In the genomic region with DNA sequence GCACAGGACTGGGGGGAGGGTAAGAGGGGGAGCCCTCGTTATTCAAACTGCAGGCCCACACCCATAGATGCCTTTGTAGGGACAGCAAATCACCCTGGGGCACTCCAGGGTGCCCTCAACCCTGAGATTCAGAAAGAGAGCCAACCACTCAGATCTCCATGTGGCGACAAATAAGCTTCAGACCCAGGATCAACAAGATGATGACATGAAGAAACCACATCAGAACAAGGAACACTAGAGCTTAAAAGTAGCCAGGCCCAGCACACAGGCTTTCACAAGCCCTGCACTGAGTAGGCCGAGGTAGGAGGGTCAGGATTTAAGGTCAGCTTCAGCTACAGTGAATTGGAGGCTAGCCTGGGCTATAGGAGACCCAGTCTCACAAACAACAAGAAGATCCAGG, we compare ENCODE assay signal across 7 mouse cellular contexts. TPM values are rescaled to one million over a fixed set of nuclear protein-coding genes. Genes with fewer than 3 reads are reported as not detected.
A peak's percentile ranks its signal among the peaks of the same experiment; 100 is the strongest.
DNase-seq lines count a peak whose midpoint lies in the region; ATAC-seq and TF ChIP-seq lines count a peak whose summit lies in the region.

No protein-coding gene starts in this region.

- 37% methylated on average over 3 of the region's 3 CpGs for WGBS in lung, embryonic 16.5 days
- 52% methylated on average over 3 of the region's 3 CpGs for WGBS in forebrain, embryonic 15.5 days
- 60% methylated on average over 3 of the region's 3 CpGs for WGBS in liver, embryonic 16.5 days (ENCODE audit: insufficient replicate concordance)
- WGBS in stomach, postnatal 0 days: 44% methylated on average over 3 of the region's 3 CpGs

- H3K4me2 ChIP-seq in lung, embryonic 16.5 days (ENCODE audit: low read depth, low read length): no peak overlapping the region
- no peak overlapping the region for H3K4me2 ChIP-seq in forebrain, embryonic 15.5 days (replicated peaks)
- no peak overlapping the region for H3K4me2 ChIP-seq in liver, embryonic 16.5 days (ENCODE audit: low read depth, low read length)
- no peak overlapping the region for H3K4me2 ChIP-seq in stomach, postnatal 0 days (replicated peaks; ENCODE audit: low read depth)

- no peak overlapping the region for H3K4me3 ChIP-seq in lung, embryonic 16.5 days (ENCODE audit: low read length)
- H3K4me3 ChIP-seq in forebrain, embryonic 15.5 days: no peak overlapping the region
- no peak overlapping the region for H3K4me3 ChIP-seq in liver, embryonic 16.5 days (ENCODE audit: low read depth, low read length)
- no peak overlapping the region for H3K4me3 ChIP-seq in stomach, postnatal 0 days (ENCODE audit: low read depth, low read length)

- peaks cover 16% of the 10 kb centered on the region for H3K36me3 ChIP-seq in lung, embryonic 16.5 days (ENCODE audit: control insufficient read depth, insufficient read depth, low read length)
- H3K36me3 ChIP-seq in forebrain, embryonic 15.5 days: peaks cover 8% of the 10 kb centered on the region; the same call in 1 of the 2 replicates
- H3K36me3 ChIP-seq in liver, embryonic 16.5 days (ENCODE audit: control insufficient read depth, insufficient read depth): no peaks in the 10 kb centered on the region
- peaks cover 6% of the 10 kb centered on the region; the same call in 1 of the 2 replicates for H3K36me3 ChIP-seq in stomach, postnatal 0 days (ENCODE audit: control insufficient read depth, insufficient read depth, low read length)

- no peaks in the 10 kb centered on the region for H3K9me3 ChIP-seq in lung, embryonic 16.5 days (ENCODE audit: control insufficient read depth, low read length)
- H3K9me3 ChIP-seq in forebrain, embryonic 15.5 days: no peaks in the 10 kb centered on the region
- no peaks in the 10 kb centered on the region for H3K9me3 ChIP-seq in liver, embryonic 16.5 days (replicated peaks; ENCODE audit: control insufficient read depth, low read length)
- no peaks in the 10 kb centered on the region for H3K9me3 ChIP-seq in stomach, postnatal 0 days (ENCODE audit: control insufficient read depth, low read length)

- H3K27ac ChIP-seq in lung, embryonic 16.5 days (ENCODE audit: low read length): peak overlapping the region; percentile 81; the same call in 1 of the 2 replicates
- peak overlapping the region; percentile 70; the same call in 1 of the 2 replicates for H3K27ac ChIP-seq in forebrain, embryonic 15.5 days (replicated peaks)
- peak overlapping the region; percentile 35 for H3K27ac ChIP-seq in liver, embryonic 16.5 days (ENCODE audit: low read length)
- peak overlapping the region; percentile 20; the same call in 1 of the 2 replicates for H3K27ac ChIP-seq in stomach, postnatal 0 days (replicated peaks)

- no peak overlapping the region for H3K9ac ChIP-seq in lung, embryonic 16.5 days (ENCODE audit: low read length)
- no peak overlapping the region for H3K9ac ChIP-seq in forebrain, embryonic 15.5 days (replicated peaks)
- H3K9ac ChIP-seq in liver, embryonic 16.5 days (ENCODE audit: low read depth, low read length): no peak overlapping the region
- no peak overlapping the region for H3K9ac ChIP-seq in stomach, postnatal 0 days (ENCODE audit: low read length)

- no peak for DNase-seq in lung, adult 18-20 months
- DNase-seq in stomach, postnatal 0 days (ENCODE audit: low spot score): no peak
- no peak for DNase-seq in cerebellum, adult 18-20 months
- DNase-seq in right cerebral cortex, postnatal 25 days: no peak

- peaks cover 41% of the 10 kb centered on the region for H3K4me1 ChIP-seq in lung, embryonic 16.5 days (replicated peaks; ENCODE audit: control insufficient read depth, insufficient read depth, low read length)
- H3K4me1 ChIP-seq in forebrain, embryonic 15.5 days: peaks cover 25% of the 10 kb centered on the region
- peaks cover 33% of the 10 kb centered on the region for H3K4me1 ChIP-seq in liver, embryonic 16.5 days (ENCODE audit: control insufficient read depth, low read depth, low read length)
- peaks cover 8% of the 10 kb centered on the region; the same call in 1 of the 2 replicates for H3K4me1 ChIP-seq in stomach, postnatal 0 days (replicated peaks; ENCODE audit: control insufficient read depth, insufficient read depth)

- ATAC-seq in lung, embryonic 16.5 days (ENCODE audit: low read depth): peak; percentile 29
- peak; percentile 33; the same call in 1 of the 2 replicates for ATAC-seq in forebrain, embryonic 15.5 days (replicated peaks)
- ATAC-seq in liver, embryonic 16.5 days (ENCODE audit: low read depth): no peak; the same call in 1 of the 2 replicates
- ATAC-seq in stomach, postnatal 0 days (ENCODE audit: low FRiP score, low TSS enrichment): no peak

- no peaks in the 10 kb centered on the region for H3K27me3 ChIP-seq in lung, embryonic 16.5 days (ENCODE audit: control insufficient read depth, insufficient read depth, low read depth, low read length)
- H3K27me3 ChIP-seq in forebrain, embryonic 15.5 days: no peaks in the 10 kb centered on the region
- no peaks in the 10 kb centered on the region for H3K27me3 ChIP-seq in liver, embryonic 16.5 days (ENCODE audit: control insufficient read depth, insufficient read depth, low read depth, low read length)
- H3K27me3 ChIP-seq in stomach, postnatal 0 days (ENCODE audit: control insufficient read depth, insufficient read depth, low read length): no peaks in the 10 kb centered on the region

- TF ChIP-seq EP300 in stomach, postnatal 0 days (optimal IDR thresholded peaks at IDR 0.05): no peak

- no peak for TF ChIP-seq CTCF in stomach, postnatal 0 days (IDR thresholded peaks at IDR 0.05; ENCODE audit: low read depth)

RNA-seq across cellular contexts. Expression of a gene that starts 11.3 kb away (rescaled TPM):
- 43.6 and 46.7 TPM in 2 replicates for polyA plus RNA-seq in lung, embryonic 16.5 days (2015; fragmentation: Nextera tagmentation; extraction: Ambion mirVana)
- 63.6 and 70.2 TPM in 2 replicates for polyA plus RNA-seq in forebrain, embryonic 15.5 days (2015; fragmentation: Nextera tagmentation; extraction: Ambion mirVana)
- 18.9 and 20.5 TPM in 2 replicates for polyA plus RNA-seq in liver, embryonic 16.5 days (2015; fragmentation: Nextera tagmentation; extraction: Ambion mirVana)
- 23.3 and 25.2 TPM in 2 replicates for polyA plus RNA-seq in stomach, postnatal 0 days (2015; fragmentation: Nextera tagmentation; extraction: Ambion mirVana)

RNA-seq across cellular contexts. Expression of a gene that starts 16.7 kb away (rescaled TPM):
- 0.45 and 0.60 TPM in 2 replicates for polyA plus RNA-seq in lung, embryonic 16.5 days (2015; fragmentation: Nextera tagmentation; extraction: Ambion mirVana)
- not detected in 2 replicates for polyA plus RNA-seq in forebrain, embryonic 15.5 days (2015; fragmentation: Nextera tagmentation; extraction: Ambion mirVana)
- polyA plus RNA-seq in liver, embryonic 16.5 days (2015; fragmentation: Nextera tagmentation; extraction: Ambion mirVana): 2.7 and 3.1 TPM in 2 replicates
- polyA plus RNA-seq in stomach, postnatal 0 days (2015; fragmentation: Nextera tagmentation; extraction: Ambion mirVana): 0.30 and 0.33 TPM in 2 replicates

RNA-seq across cellular contexts. Expression of a gene that starts 24.1 kb away (rescaled TPM):
- polyA plus RNA-seq in lung, embryonic 16.5 days (2015; fragmentation: Nextera tagmentation; extraction: Ambion mirVana): 197 and 214 TPM in 2 replicates
- 211 and 228 TPM in 2 replicates for polyA plus RNA-seq in forebrain, embryonic 15.5 days (2015; fragmentation: Nextera tagmentation; extraction: Ambion mirVana)
- 104 and 113 TPM in 2 replicates for polyA plus RNA-seq in liver, embryonic 16.5 days (2015; fragmentation: Nextera tagmentation; extraction: Ambion mirVana)
- polyA plus RNA-seq in stomach, postnatal 0 days (2015; fragmentation: Nextera tagmentation; extraction: Ambion mirVana): 141 and 147 TPM in 2 replicates

RNA-seq across cellular contexts. Expression of a gene that starts 33.0 kb away (rescaled TPM):
- 2.0 and 3.2 TPM in 2 replicates for polyA plus RNA-seq in lung, embryonic 16.5 days (2015; fragmentation: Nextera tagmentation; extraction: Ambion mirVana)
- polyA plus RNA-seq in forebrain, embryonic 15.5 days (2015; fragmentation: Nextera tagmentation; extraction: Ambion mirVana): 0.74 and 1.3 TPM in 2 replicates
- polyA plus RNA-seq in liver, embryonic 16.5 days (2015; fragmentation: Nextera tagmentation; extraction: Ambion mirVana): 7.5 and 9.0 TPM in 2 replicates
- 2.3 and 2.7 TPM in 2 replicates for polyA plus RNA-seq in stomach, postnatal 0 days (2015; fragmentation: Nextera tagmentation; extraction: Ambion mirVana)

RNA-seq across cellular contexts. Expression of a gene that starts 40.2 kb away (rescaled TPM):
- 106 and 108 TPM in 2 replicates for polyA plus RNA-seq in lung, embryonic 16.5 days (2015; fragmentation: Nextera tagmentation; extraction: Ambion mirVana)
- 114 TPM in 2 replicates for polyA plus RNA-seq in forebrain, embryonic 15.5 days (2015; fragmentation: Nextera tagmentation; extraction: Ambion mirVana)
- polyA plus RNA-seq in liver, embryonic 16.5 days (2015; fragmentation: Nextera tagmentation; extraction: Ambion mirVana): 25.1 and 32.3 TPM in 2 replicates
- polyA plus RNA-seq in stomach, postnatal 0 days (2015; fragmentation: Nextera tagmentation; extraction: Ambion mirVana): 66.7 and 83.8 TPM in 2 replicates

Comparison
In these comparisons a context has a peak if more than half of its experiments do, and no peak if none do; other contexts are left out.
1. ATAC-seq: peak in lung, embryonic 16.5 days (single experiment) and forebrain, embryonic 15.5 days (single experiment); none in liver, embryonic 16.5 days (single experiment) and stomach, postnatal 0 days (single experiment).
2. H3K27ac ChIP-seq: peak in every context shown above with its lines; median percentile 81 in lung, embryonic 16.5 days; 70 in forebrain, embryonic 15.5 days; 35 in liver, embryonic 16.5 days; 20 in stomach, postnatal 0 days.